Mouse (Mus musculus): ENCODE measurements around the gene Nrgn. TPM values are rescaled to one million over a fixed set of nuclear protein-coding genes. Genes with fewer than 3 reads are reported as not detected.

Gene Nrgn
- polyA plus RNA-seq, 1 experiment from 2014 or later: 5.1 TPM

- Histone ChIP-seq H3K9ac (replicated peaks) (no peak overlapping the region), H3K27me3 (no peaks in the 10 kb centered on the region), H3K4me3 (replicated peaks) (no peak overlapping the region), H3K4me1 (replicated peaks) (no peaks in the 10 kb centered on the region), H3K36me3 (peaks cover 19% of the 10 kb centered on the region; the same call in 1 of the 2 replicates), H3K9me3 (no peaks in the 10 kb centered on the region), H3K27ac (no peak overlapping the region), H3K4me2 (no peak overlapping the region)
- no peak for ATAC-seq (ENCODE audit: insufficient number of reproducible peaks, insufficient read depth, low FRiP score, low TSS enrichment, low read depth)
These were observed 56.4 kb downstream of the Nrgn start for GRCm38 (mm10) chr9:37496325-37496724.

GRCm38 (mm10) chr9:37495761-37496160 lies 56.9 kb downstream of the Nrgn start:
- peaks cover 19% of the 10 kb centered on the region; the same call in 1 of the 2 replicates for H3K36me3 ChIP-seq
- no peak overlapping the region for H3K27ac ChIP-seq
- no peaks in the 10 kb centered on the region for H3K27me3 ChIP-seq
- H3K9me3 ChIP-seq: no peaks in the 10 kb centered on the region
- no peak overlapping the region for H3K9ac ChIP-seq (replicated peaks)
- H3K4me3 ChIP-seq (replicated peaks): no peak overlapping the region
- no peak for ATAC-seq (ENCODE audit: insufficient number of reproducible peaks, insufficient read depth, low FRiP score, low TSS enrichment, low read depth)
- H3K4me2 ChIP-seq: no peak overlapping the region
- H3K4me1 ChIP-seq (replicated peaks): peaks cover 2% of the 10 kb centered on the region
- 42% methylated on average over 3 of the region's 3 CpGs for WGBS

Other genes with a start within 250 kb of the Nrgn start
- 8.1 and 8.5 TPM in 2 replicates for gene Ccdc15, start 204.5 kb downstream of the Nrgn start, polyA plus RNA-seq (2016; fragmentation: Nextera tagmentation; extraction: Ambion mirVana)
- gene Hepacam, start 185.6 kb downstream of the Nrgn start, polyA plus RNA-seq (2016; fragmentation: Nextera tagmentation; extraction: Ambion mirVana): 0.06 TPM in 1 of 2 replicates, not detected in the other
- 8.4 and 10.3 TPM in 2 replicates for gene Robo4, start 151.0 kb downstream of the Nrgn start, polyA plus RNA-seq (2016; fragmentation: Nextera tagmentation; extraction: Ambion mirVana)
- 0.10 TPM in 1 of 2 replicates, not detected in the other for gene Robo3, start 119.7 kb downstream of the Nrgn start, polyA plus RNA-seq (2016; fragmentation: Nextera tagmentation; extraction: Ambion mirVana)
- 40.4 and 45.0 TPM in 2 replicates for gene Msantd2, start 63.6 kb downstream of the Nrgn start, polyA plus RNA-seq (2016; fragmentation: Nextera tagmentation; extraction: Ambion mirVana)
- gene Esam, start 24.8 kb downstream of the Nrgn start, polyA plus RNA-seq (2016; fragmentation: Nextera tagmentation; extraction: Ambion mirVana): 26.8 and 29.7 TPM in 2 replicates
- gene Vsig2, start 13.6 kb downstream of the Nrgn start, polyA plus RNA-seq (2016; fragmentation: Nextera tagmentation; extraction: Ambion mirVana): 0.95 and 1.6 TPM in 2 replicates
- 4.5 and 5.0 TPM in 2 replicates for gene Siae, start 2.8 kb upstream of the Nrgn start, polyA plus RNA-seq (2016; fragmentation: Nextera tagmentation; extraction: Ambion mirVana)
- 6.0 and 6.1 TPM in 2 replicates for gene Spa17, start 60.8 kb upstream of the Nrgn start, polyA plus RNA-seq (2016; fragmentation: Nextera tagmentation; extraction: Ambion mirVana)
- 138 and 145 TPM in 2 replicates for gene Tbrg1, start 104.4 kb upstream of the Nrgn start, polyA plus RNA-seq (2016; fragmentation: Nextera tagmentation; extraction: Ambion mirVana)
- 0.61 and 4.9 TPM in 2 replicates for gene Panx3, start 116.3 kb upstream of the Nrgn start, polyA plus RNA-seq (2016; fragmentation: Nextera tagmentation; extraction: Ambion mirVana)
- not detected in 2 replicates for gene Olfr160, start 163.3 kb upstream of the Nrgn start, polyA plus RNA-seq (2016; fragmentation: Nextera tagmentation; extraction: Ambion mirVana)
- gene Olfr874, start 192.2 kb upstream of the Nrgn start, polyA plus RNA-seq (2016; fragmentation: Nextera tagmentation; extraction: Ambion mirVana): not detected in 2 replicates
- not detected in 2 replicates for gene Olfr875, start 219.0 kb upstream of the Nrgn start, polyA plus RNA-seq (2016; fragmentation: Nextera tagmentation; extraction: Ambion mirVana)

All from limb, embryonic 12.5 days (tissue).